Mouse (Mus musculus): ENCODE results near the gene Aif1.

DNA sequence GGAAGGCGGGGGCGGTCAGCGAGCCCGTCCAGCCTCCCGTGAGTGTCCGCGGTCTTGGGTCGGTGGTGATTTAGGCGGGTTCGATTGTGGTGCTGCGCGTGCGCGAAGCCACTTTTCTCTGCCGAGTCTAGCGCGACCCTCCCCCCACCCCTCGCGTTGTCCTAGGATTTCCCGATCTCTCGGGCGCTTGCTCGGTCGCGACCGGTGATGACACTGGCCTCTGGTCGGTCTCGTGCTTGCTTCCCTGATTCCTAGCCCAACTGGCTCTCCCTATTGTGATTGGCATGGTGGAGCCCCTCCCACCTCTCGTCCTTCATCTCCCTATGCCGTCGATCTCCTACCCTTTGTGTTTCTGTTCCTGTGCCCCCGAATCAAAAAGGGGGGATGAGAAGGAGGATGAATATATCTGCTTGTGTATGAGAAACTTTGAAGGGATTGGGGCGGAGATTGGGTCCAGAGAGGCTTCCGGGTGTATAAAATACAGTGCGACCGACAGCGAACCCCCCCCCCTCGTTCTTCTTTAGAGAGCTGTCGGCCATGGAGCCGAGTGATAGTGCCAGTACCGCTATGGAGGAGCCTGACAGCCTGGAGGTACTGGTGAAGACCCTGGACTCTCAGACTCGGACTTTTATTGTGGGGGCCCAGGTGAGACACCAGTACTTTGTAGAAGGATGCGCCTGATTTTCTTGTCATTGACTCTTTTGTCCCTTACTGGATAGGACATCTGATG, 40.1 kb downstream of the Aif1 start:
- TF ChIP-seq POLR2A (IDR thresholded peaks at IDR 0.05; ENCODE audit: insufficient read depth, low read length): no peak
- no peak for TF ChIP-seq EP300 (IDR thresholded peaks at IDR 0.05; ENCODE audit: insufficient read depth, low read depth, low read length)
- TF ChIP-seq CTCF (IDR thresholded peaks at IDR 0.05; ENCODE audit: low read depth, low read length): no peak
